Mouse (Mus musculus): ENCODE results near the gene A3galt2. TPM values are rescaled to one million over a fixed set of nuclear protein-coding genes. Genes with fewer than 3 reads are reported as not detected.

Gene A3galt2
- polyA plus RNA-seq, 1 experiment, result 0.16 TPM

GRCm38 (mm10) chr4:128803569-128803968, 48.4 kb downstream of the A3galt2 start:
- Histone ChIP-seq H3K4me3 (ENCODE audit: insufficient read depth, low read length) (no peak overlapping the region), H3K4me1 (ENCODE audit: control insufficient read depth, insufficient read depth, low read length) (peaks cover 24% of the 10 kb centered on the region), H3K27ac (ENCODE audit: insufficient read depth, low read depth, low read length) (no peak overlapping the region)
- TF ChIP-seq CTCF (IDR thresholded peaks at IDR 0.05; ENCODE audit: low read depth, low read length) (no peak), POLR2A (IDR thresholded peaks at IDR 0.05; ENCODE audit: borderline replicate concordance, low read depth, low read length) (no peak)

- H3K27ac ChIP-seq (ENCODE audit: insufficient read depth, low read depth, low read length), result no peak overlapping the region
- H3K4me1 ChIP-seq (ENCODE audit: control insufficient read depth, insufficient read depth, low read length), result peaks cover 24% of the 10 kb centered on the region
- TF ChIP-seq CTCF (IDR thresholded peaks at IDR 0.05; ENCODE audit: low read depth, low read length) (no peak), POLR2A (IDR thresholded peaks at IDR 0.05; ENCODE audit: borderline replicate concordance, low read depth, low read length) (no peak)
- H3K4me3 ChIP-seq (ENCODE audit: insufficient read depth, low read length), result peak overlapping the region; percentile 90
These were observed 49.4 kb downstream of the A3galt2 start for GRCm38 (mm10) chr4:128804426-128805149.

- Histone ChIP-seq H3K27ac (ENCODE audit: insufficient read depth, low read depth, low read length) (peak overlapping the region; percentile 57), H3K4me1 (ENCODE audit: control insufficient read depth, insufficient read depth, low read length) (peaks cover 24% of the 10 kb centered on the region), H3K4me3 (ENCODE audit: insufficient read depth, low read length) (peak overlapping the region; percentile 90)
- TF ChIP-seq POLR2A (IDR thresholded peaks at IDR 0.05; ENCODE audit: borderline replicate concordance, low read depth, low read length), result no peak
- no peak for TF ChIP-seq CTCF (IDR thresholded peaks at IDR 0.05; ENCODE audit: low read depth, low read length)
These were observed 50.2 kb downstream of the A3galt2 start for GRCm38 (mm10) chr4:128805150-128806042.

GRCm38 (mm10) chr4:128806043-128806826, 51.1 kb downstream of the A3galt2 start, which contains the start of gene Zfp362:
Zfp362 (minus strand) TSS chr4:128806045.
- Histone ChIP-seq H3K27ac (ENCODE audit: insufficient read depth, low read depth, low read length) (peak within 1 kb of the TSS; percentile 57), H3K4me1 (ENCODE audit: control insufficient read depth, insufficient read depth, low read length) (peaks cover 29% of the 10 kb centered on the region)
- TF ChIP-seq POLR2A (IDR thresholded peaks at IDR 0.05; ENCODE audit: borderline replicate concordance, low read depth, low read length), result no peak
- no peak for TF ChIP-seq CTCF (IDR thresholded peaks at IDR 0.05; ENCODE audit: low read depth, low read length)

GRCm38 (mm10) chr4:128806827-128807179, 51.6 kb downstream of the A3galt2 start:
- Histone ChIP-seq H3K4me3 (ENCODE audit: insufficient read depth, low read length) (peak overlapping the region; percentile 90), H3K27ac (ENCODE audit: insufficient read depth, low read depth, low read length) (no peak overlapping the region), H3K4me1 (ENCODE audit: control insufficient read depth, insufficient read depth, low read length) (peaks cover 30% of the 10 kb centered on the region)
- TF ChIP-seq CTCF (IDR thresholded peaks at IDR 0.05; ENCODE audit: low read depth, low read length) (no peak), POLR2A (IDR thresholded peaks at IDR 0.05; ENCODE audit: borderline replicate concordance, low read depth, low read length) (no peak)

More at GRCm38 (mm10) chr4:128806043-128806826, 51.1 kb downstream of the A3galt2 start, which contains the start of gene Zfp362:
- peak within 1 kb of the TSS; percentile 90 for H3K4me3 ChIP-seq (ENCODE audit: insufficient read depth, low read length)

GRCm38 (mm10) chr4:128811382-128812056, 56.4 kb downstream of the A3galt2 start:
- Histone ChIP-seq H3K27ac (ENCODE audit: insufficient read depth, low read depth, low read length) (peak overlapping the region; percentile 32; the same call in 1 of the 2 replicates), H3K4me3 (ENCODE audit: insufficient read depth, low read length) (peak overlapping the region; percentile 79), H3K4me1 (ENCODE audit: control insufficient read depth, insufficient read depth, low read length) (peaks cover 23% of the 10 kb centered on the region)
- TF ChIP-seq CTCF (IDR thresholded peaks at IDR 0.05; ENCODE audit: low read depth, low read length), result no peak
- TF ChIP-seq POLR2A (IDR thresholded peaks at IDR 0.05; ENCODE audit: borderline replicate concordance, low read depth, low read length), result no peak

GRCm38 (mm10) chr4:128817011-128817410, 61.8 kb downstream of the A3galt2 start:
- TF ChIP-seq CTCF (IDR thresholded peaks at IDR 0.05; ENCODE audit: low read depth, low read length), result no peak
- no peak for TF ChIP-seq POLR2A (IDR thresholded peaks at IDR 0.05; ENCODE audit: borderline replicate concordance, low read depth, low read length)

More at GRCm38 (mm10) chr4:128817011-128817410, 61.8 kb downstream of the A3galt2 start:
- Histone ChIP-seq H3K4me1 (ENCODE audit: control insufficient read depth, insufficient read depth, low read length) (peaks cover 8% of the 10 kb centered on the region), H3K4me3 (ENCODE audit: insufficient read depth, low read length) (no peak overlapping the region), H3K27ac (ENCODE audit: insufficient read depth, low read depth, low read length) (no peak overlapping the region)

Other genes starting within 250 kb of the A3galt2 start
- 2.5 and 2.6 TPM in 2 replicates for gene Zscan20, start 145.3 kb upstream of the A3galt2 start, polyA plus RNA-seq (2012; ENCODE audit: insufficient read depth, insufficient read length, missing spikeins)
- gene Tlr12, start 136.7 kb upstream of the A3galt2 start, polyA plus RNA-seq (2012; ENCODE audit: insufficient read depth, insufficient read length, missing spikeins), result not detected in 2 replicates
- 61.4 and 62.7 TPM in 2 replicates for gene Phc2, start 100.7 kb upstream of the A3galt2 start, polyA plus RNA-seq (2012; ENCODE audit: insufficient read depth, insufficient read length, missing spikeins)
- gene Zfp362, start 50.7 kb downstream of the A3galt2 start, polyA plus RNA-seq (2012; ENCODE audit: insufficient read depth, insufficient read length, missing spikeins), result 17.6 and 21.3 TPM in 2 replicates
- gene Trim62, start 128.2 kb downstream of the A3galt2 start, polyA plus RNA-seq (2012; ENCODE audit: insufficient read depth, insufficient read length, missing spikeins), result 4.2 and 4.9 TPM in 2 replicates
- gene Azin2, start 207.1 kb downstream of the A3galt2 start, polyA plus RNA-seq (2012; ENCODE audit: insufficient read depth, insufficient read length, missing spikeins), result 1.8 and 2.6 TPM in 2 replicates
- gene Ak2, start 236.6 kb downstream of the A3galt2 start, polyA plus RNA-seq (2012; ENCODE audit: insufficient read depth, insufficient read length, missing spikeins), result 54.5 and 64.3 TPM in 2 replicates